Mouse (Mus musculus): ENCODE measurements around the gene Olfr768. TPM values are rescaled to one million over a fixed set of nuclear protein-coding genes. Genes with fewer than 3 reads are reported as not detected.
"Not testable (repeated sequence)": the region's sequence is repeated elsewhere in the genome, so short reads cannot be mapped to it uniquely, and the experiment has no call there.

The Olfr768 gene
- total and polyA plus RNA-seq, 2 experiments = not detected

- no peaks in the 10 kb centered on the region for H3K27me3 ChIP-seq (ENCODE audit: control insufficient read depth, insufficient read depth, low read length)
- 72% methylated on average over 2 of the region's 2 CpGs for WGBS
- H3K9ac ChIP-seq (ENCODE audit: low read depth, low read length) = no peak within 1 kb of the TSS
- TF ChIP-seq POLR2A (IDR thresholded peaks at IDR 0.05; ENCODE audit: extremely low read depth, insufficient read depth, low read length) (no peak), CTCF (IDR thresholded peaks at IDR 0.05; ENCODE audit: low read depth, low read length) (no peak)
- no peaks in the 10 kb centered on the region for H3K4me1 ChIP-seq (ENCODE audit: control insufficient read depth, insufficient read depth, low read length)
- H3K27ac ChIP-seq (replicated peaks; ENCODE audit: insufficient read depth, low read depth, low read length) = no peak within 1 kb of the TSS
- no peak within 1 kb of the TSS for H3K4me3 ChIP-seq (ENCODE audit: insufficient read depth, low read depth, low read length)
- H3K79me2 ChIP-seq (ENCODE audit: control insufficient read depth, insufficient read depth, low read length) = no peaks in the 10 kb centered on the region
- DNase-seq (ENCODE audit: extremely low read depth, low read depth, low spot score) = no peak
- H3K36me3 ChIP-seq (ENCODE audit: control insufficient read depth, insufficient read depth, low read length) = no peaks in the 10 kb centered on the region
These were observed 30.3 kb downstream of the Olfr768 start, which contains the start of gene Olfr766-ps1 for GRCm38 (mm10) chr10:129068877-129069276. TSS of gene Olfr766-ps1 (minus strand) at chr10:129068977.

GRCm38 (mm10) chr10:129049898-129050297 lies 49.3 kb downstream of the Olfr768 start, which contains the start of gene Olfr765:
TSS of gene Olfr765 (minus strand) at chr10:129049998.
- not testable (repeated sequence) for H3K9ac ChIP-seq (ENCODE audit: low read depth, low read length); H3K4me1 ChIP-seq (ENCODE audit: control insufficient read depth, insufficient read depth, low read length); H3K79me2 ChIP-seq (ENCODE audit: control insufficient read depth, insufficient read depth, low read length); DNase-seq (ENCODE audit: extremely low read depth, low read depth, low spot score); H3K4me3 ChIP-seq (ENCODE audit: insufficient read depth, low read depth, low read length); H3K27me3 ChIP-seq (ENCODE audit: control insufficient read depth, insufficient read depth, low read length); H3K27ac ChIP-seq (replicated peaks; ENCODE audit: insufficient read depth, low read depth, low read length); H3K36me3 ChIP-seq (ENCODE audit: control insufficient read depth, insufficient read depth, low read length)

Other genes with a start within 250 kb of the Olfr768 start
- 0.09 and 0.13 TPM in 2 replicates for gene Gdf11, start 207.7 kb downstream of the Olfr768 start, total RNA-seq (2014; rRNA removed)
- gene Gdf11, start 207.7 kb downstream of the Olfr768 start, polyA plus RNA-seq (2012; rRNA removed) = 0.04 and 0.05 TPM in 2 replicates
- 4.1 and 5.2 TPM in 2 replicates for gene Cd63, start 198.4 kb downstream of the Olfr768 start, total RNA-seq (2014; rRNA removed)
- 2.9 and 4.4 TPM in 2 replicates for gene Cd63, start 198.4 kb downstream of the Olfr768 start, polyA plus RNA-seq (2012; rRNA removed)
- gene Rdh5, start 176.5 kb downstream of the Olfr768 start, total RNA-seq (2014; rRNA removed) = 30.4 and 33.8 TPM in 2 replicates
- gene Rdh5, start 176.5 kb downstream of the Olfr768 start, polyA plus RNA-seq (2012; rRNA removed) = 86.2 and 91.8 TPM in 2 replicates
- gene Bloc1s1, start 175.3 kb downstream of the Olfr768 start, total RNA-seq (2014; rRNA removed) = 91.1 and 106 TPM in 2 replicates
- 192 and 226 TPM in 2 replicates for gene Bloc1s1, start 175.3 kb downstream of the Olfr768 start, polyA plus RNA-seq (2012; rRNA removed)
- gene Itga7, start 165.6 kb downstream of the Olfr768 start, total RNA-seq (2014; rRNA removed) = 4.6 and 4.9 TPM in 2 replicates
- gene Itga7, start 165.6 kb downstream of the Olfr768 start, polyA plus RNA-seq (2012; rRNA removed) = 9.5 and 11.0 TPM in 2 replicates
- 639 and 785 TPM in 2 replicates for gene Mettl7b, start 138.4 kb downstream of the Olfr768 start, total RNA-seq (2014; rRNA removed)
- gene Mettl7b, start 138.4 kb downstream of the Olfr768 start, polyA plus RNA-seq (2012; rRNA removed) = 780 and 929 TPM in 2 replicates
- 0.07 TPM in 1 of 2 replicates, not detected in the other for gene Olfr9, start 109.9 kb downstream of the Olfr768 start, total RNA-seq (2014; rRNA removed)
- gene Olfr9, start 109.9 kb downstream of the Olfr768 start, polyA plus RNA-seq (2012; rRNA removed) = 0.02 TPM in 1 of 2 replicates, not detected in the other
- gene Olfr763, start 88.6 kb downstream of the Olfr768 start, total RNA-seq (2014; rRNA removed) = not detected in 2 replicates
- not detected in 2 replicates for gene Olfr763, start 88.6 kb downstream of the Olfr768 start, polyA plus RNA-seq (2012; rRNA removed)
- not detected in 2 replicates for gene Olfr764-ps1, start 59.5 kb downstream of the Olfr768 start, total RNA-seq (2014; rRNA removed)
- not detected in 2 replicates for gene Olfr764-ps1, start 59.5 kb downstream of the Olfr768 start, polyA plus RNA-seq (2012; rRNA removed)
- not detected in 2 replicates for gene Olfr765, start 49.4 kb downstream of the Olfr768 start, total RNA-seq (2014; rRNA removed)
- not detected in 2 replicates for gene Olfr765, start 49.4 kb downstream of the Olfr768 start, polyA plus RNA-seq (2012; rRNA removed)
- gene Olfr766-ps1, start 30.4 kb downstream of the Olfr768 start, total RNA-seq (2014; rRNA removed) = not detected in 2 replicates
- gene Olfr766-ps1, start 30.4 kb downstream of the Olfr768 start, polyA plus RNA-seq (2012; rRNA removed) = not detected in 2 replicates
- gene Olfr767, start 16.5 kb downstream of the Olfr768 start, total RNA-seq (2014; rRNA removed) = not detected in 2 replicates
- not detected in 2 replicates for gene Olfr767, start 16.5 kb downstream of the Olfr768 start, polyA plus RNA-seq (2012; rRNA removed)
- not detected in 2 replicates for gene Olfr769, start 18.5 kb upstream of the Olfr768 start, total RNA-seq (2014; rRNA removed)
- not detected in 2 replicates for gene Olfr769, start 18.5 kb upstream of the Olfr768 start, polyA plus RNA-seq (2012; rRNA removed)
- gene Olfr770, start 39.6 kb upstream of the Olfr768 start, total RNA-seq (2014; rRNA removed) = not detected in 2 replicates
- not detected in 2 replicates for gene Olfr770, start 39.6 kb upstream of the Olfr768 start, polyA plus RNA-seq (2012; rRNA removed)
- not detected in 2 replicates for gene Olfr771, start 65.4 kb upstream of the Olfr768 start, total RNA-seq (2014; rRNA removed)
- not detected in 2 replicates for gene Olfr771, start 65.4 kb upstream of the Olfr768 start, polyA plus RNA-seq (2012; rRNA removed)
- gene Olfr772, start 78.5 kb upstream of the Olfr768 start, total RNA-seq (2014; rRNA removed) = not detected in 2 replicates
- not detected in 2 replicates for gene Olfr772, start 78.5 kb upstream of the Olfr768 start, polyA plus RNA-seq (2012; rRNA removed)
- gene Olfr773, start 88.0 kb upstream of the Olfr768 start, total RNA-seq (2014; rRNA removed) = not detected in 2 replicates
- gene Olfr773, start 88.0 kb upstream of the Olfr768 start, polyA plus RNA-seq (2012; rRNA removed) = not detected in 2 replicates
- not detected in 2 replicates for gene Olfr774, start 136.8 kb upstream of the Olfr768 start, total RNA-seq (2014; rRNA removed)
- not detected in 2 replicates for gene Olfr774, start 136.8 kb upstream of the Olfr768 start, polyA plus RNA-seq (2012; rRNA removed)
- not detected in 2 replicates for gene Olfr775, start 149.0 kb upstream of the Olfr768 start, total RNA-seq (2014; rRNA removed)
- not detected in 2 replicates for gene Olfr775, start 149.0 kb upstream of the Olfr768 start, polyA plus RNA-seq (2012; rRNA removed)
- not detected in 2 replicates for gene Olfr776, start 159.8 kb upstream of the Olfr768 start, total RNA-seq (2014; rRNA removed)
- gene Olfr776, start 159.8 kb upstream of the Olfr768 start, polyA plus RNA-seq (2012; rRNA removed) = not detected in 2 replicates
- not detected in 2 replicates for gene Olfr777, start 172.1 kb upstream of the Olfr768 start, total RNA-seq (2014; rRNA removed)
- not detected in 2 replicates for gene Olfr777, start 172.1 kb upstream of the Olfr768 start, polyA plus RNA-seq (2012; rRNA removed)
- gene Olfr780, start 218.7 kb upstream of the Olfr768 start, total RNA-seq (2014; rRNA removed) = not detected in 2 replicates
- not detected in 2 replicates for gene Olfr780, start 218.7 kb upstream of the Olfr768 start, polyA plus RNA-seq (2012; rRNA removed)
- gene Olfr781, start 229.5 kb upstream of the Olfr768 start, total RNA-seq (2014; rRNA removed) = not detected in 2 replicates
- gene Olfr781, start 229.5 kb upstream of the Olfr768 start, polyA plus RNA-seq (2012; rRNA removed) = not detected in 2 replicates
- not detected in 2 replicates for gene Olfr782, start 249.5 kb upstream of the Olfr768 start, total RNA-seq (2014; rRNA removed)
- not detected in 2 replicates for gene Olfr782, start 249.5 kb upstream of the Olfr768 start, polyA plus RNA-seq (2012; rRNA removed)